Mouse (Mus musculus): ENCODE measurements at regions not wholly inside any gene's neighbourhood (a gene's known extent, or its start where the extent isn't known, plus 50 kb on each side); places are given as distances from the start of the nearest gene placed in this dataset.

GRCm38 (mm10) chr8:64335495-64335894, 129.4 kb upstream of the Tll1 start:
- no peak for TF ChIP-seq CTCF (IDR thresholded peaks at IDR 0.05; ENCODE audit: control insufficient read depth, insufficient read depth, insufficient read length)
- no peak for TF ChIP-seq MAX (IDR thresholded peaks at IDR 0.05)
- no peak for TF ChIP-seq USF1 (IDR thresholded peaks at IDR 0.05; ENCODE audit: low read depth)
- no peak for TF ChIP-seq CEBPB (IDR thresholded peaks at IDR 0.05; ENCODE audit: low read depth)
- TF ChIP-seq MYOD1 (IDR thresholded peaks at IDR 0.05; ENCODE audit: control insufficient read depth, insufficient read length, low read depth): no peak
- TF ChIP-seq MYOG (IDR thresholded peaks at IDR 0.05; ENCODE audit: control insufficient read depth, extremely low read depth, insufficient read length): no peak
